Mouse (Mus musculus) ES-E14 (cell line): Measurements from ENCODE around the gene Taar9. TPM values are rescaled to one million over a fixed set of nuclear protein-coding genes. Genes with fewer than 3 reads are reported as not detected.
"Not testable (repeated sequence)": the region's sequence is repeated elsewhere in the genome, so short reads cannot be mapped to it uniquely, and the experiment has no call there.

Source experiments
- DNase-seq: peaks from one replicate; pipeline ENCODE4 v3.0.0-alpha.2; 2013; ENCODE audit warnings: low read depth, low spot score
- H3K27ac ChIP-seq: 2 replicates; pipeline ENCODE4 v1.5.1; 2012; ENCODE audit warnings: low read depth, mild to moderate bottlenecking, low read length, moderate library complexity, mixed read lengths; ENCODE audit not compliant: poor library complexity, insufficient read depth, severe bottlenecking
- H3K36me3 ChIP-seq: 2 replicates; pipeline ENCODE4 v1.6.1; 2012; ENCODE audit warnings: mild to moderate bottlenecking, low read length, moderate library complexity, mixed read lengths; ENCODE audit not compliant: control insufficient read depth, poor library complexity, insufficient read depth, severe bottlenecking
- H3K4me1 ChIP-seq, 2 experiments: fragments of 150-350 bp in 1 of 2; sonication (generic) in 1 of 2; 2 replicates each; pipeline ENCODE4 v1.6.1; 2012; ENCODE audit warnings: low read length in 2 of 2, mild to moderate bottlenecking in 1 of 2, mixed read lengths in 1 of 2; ENCODE audit not compliant: control insufficient read depth in 2 of 2, insufficient read depth in 2 of 2, poor library complexity in 1 of 2
- H3K4me3 ChIP-seq, 2 experiments: fragments of 150-350 bp in 1 of 2; sonication (generic) in 1 of 2; 2 replicates each; pipeline ENCODE4 v1.5.1; 2012; ENCODE audit warnings: low read length in 2 of 2, low read depth in 1 of 2, mild to moderate bottlenecking in 1 of 2, mixed read lengths in 1 of 2; ENCODE audit not compliant: insufficient read depth in 1 of 2, poor library complexity in 1 of 2, severe bottlenecking in 1 of 2
- H3K9ac ChIP-seq: 2 replicates; pipeline ENCODE4 v1.6.1; 2012; ENCODE audit warnings: low read depth, mild to moderate bottlenecking, low read length, mixed read lengths; ENCODE audit not compliant: poor library complexity, insufficient read depth, severe bottlenecking
- H3K9me3 ChIP-seq: fragments of 150-350 bp; sonication (generic); 2 replicates; pipeline ENCODE4 v1.6.1; 2012; ENCODE audit warnings: low read depth, mild to moderate bottlenecking, low read length; ENCODE audit not compliant: control insufficient read depth, insufficient read depth
- CHD2 ChIP-seq: IDR thresholded peaks from 2 replicates; pipeline ENCODE4 v1.6.1; 2014; ENCODE audit warnings: mild to moderate bottlenecking, low read depth, low read length, inconsistent platforms
- HCFC1 ChIP-seq: IDR thresholded peaks from 2 replicates; pipeline ENCODE4 v1.6.1; 2012; ENCODE audit warnings: low read length, inconsistent platforms, borderline replicate concordance; ENCODE audit not compliant: insufficient read depth
- MAFK ChIP-seq: IDR thresholded peaks from 2 replicates; pipeline ENCODE4 v1.6.1; 2014; ENCODE audit warnings: mild to moderate bottlenecking, low read depth, low read length, inconsistent platforms; ENCODE audit not compliant: insufficient read depth
- ZC3H11A ChIP-seq: IDR thresholded peaks from 2 replicates; pipeline ENCODE4 v1.6.1; 2012; ENCODE audit warnings: low read depth, mild to moderate bottlenecking, inconsistent platforms, low read length, borderline replicate concordance
- ZNF384 ChIP-seq: IDR thresholded peaks from 2 replicates; pipeline ENCODE4 v1.6.1; 2012; ENCODE audit warnings: low read depth, low read length, inconsistent platforms
- in situ Hi-C, 2 experiments: fragments of 600-800 bp; cut with MboI; formaldehyde crosslinking; loops; one replicate each; pipeline ENCODE4 v1.15.1; 2025; ENCODE audit warnings: low sequenced_read_pairs in 2 of 2, inconsistent platforms in 1 of 2; ENCODE audit not compliant: unreplicated experiment in 2 of 2
- total RNA-seq: library from RNA; depleted of rRNA; stranded (reverse); fragments of 300-350 nt; gene quantifications from 2 replicates; pipeline ENCODE4 v1.2.3, GENCODE M21; 2012

Gene Taar9
- total RNA-seq, 1 experiment = not detected

GRCm38 (mm10) chr10:24131451-24132262 is 22.3 kb upstream of the Taar9 start:
- DNase-seq = peak; percentile 59
- H3K9ac ChIP-seq = no peak overlapping the region; the same call in 1 of the 2 replicates
- in situ Hi-C loops = no loop called here
- H3K4me1 ChIP-seq = peaks cover 7 to 9% of the 10 kb centered on the region in 2 experiments
- peak overlapping the region; percentile 12; the same call in 1 of the 2 replicates for H3K27ac ChIP-seq
- H3K9me3 ChIP-seq = no peaks in the 10 kb centered on the region
- H3K4me3 ChIP-seq = peak overlapping the region in 1 of 2 experiments; percentile 49; a peak in 2 of 4 replicates
- no peak for TF ChIP-seq MAFK
- TF ChIP-seq ZC3H11A = no peak
- TF ChIP-seq CHD2 = no peak
- TF ChIP-seq ZNF384 = no peak
- TF ChIP-seq HCFC1 = no peak
- no peaks in the 10 kb centered on the region for H3K36me3 ChIP-seq

GRCm38 (mm10) chr10:24111116-24111778 is 1.9 kb upstream of the Taar9 start:
- in situ Hi-C loops = loop anchor here in 1 of 2 experiments (25.0 kb wide), 1 partner anchor 299 kb away; no protein-coding TSS in a partner anchor
- no peaks in the 10 kb centered on the region for H3K36me3 ChIP-seq
- peak; percentile 64 for DNase-seq
- H3K4me3 ChIP-seq = no peak overlapping the region
- TF ChIP-seq CHD2 (no peak), ZNF384 (no peak), ZC3H11A (peak; percentile 36; the same call in 1 of the 2 replicates)
- no peak overlapping the region for H3K27ac ChIP-seq
- no peaks in the 10 kb centered on the region for H3K9me3 ChIP-seq
- no peak overlapping the region for H3K9ac ChIP-seq
- H3K4me1 ChIP-seq = no peaks in the 10 kb centered on the region

GRCm38 (mm10) chr10:24108236-24108635 is 1.1 kb downstream of the Taar9 start:
- no peaks in the 10 kb centered on the region for H3K9me3 ChIP-seq
- no peaks in the 10 kb centered on the region for H3K36me3 ChIP-seq
- H3K4me1 ChIP-seq = no peaks in the 10 kb centered on the region
- H3K4me3 ChIP-seq = no peak overlapping the region
- in situ Hi-C loops = loop anchor here in 1 of 2 experiments (25.0 kb wide), 1 partner anchor 296 kb away; no protein-coding TSS in a partner anchor
- H3K9ac ChIP-seq = no peak overlapping the region
- H3K27ac ChIP-seq = no peak overlapping the region
- no peak for TF ChIP-seq CHD2
- no peak for TF ChIP-seq ZNF384
- no peak for TF ChIP-seq ZC3H11A
- TF ChIP-seq MAFK = no peak
- TF ChIP-seq HCFC1 = no peak
- DNase-seq = no peak

DNA sequence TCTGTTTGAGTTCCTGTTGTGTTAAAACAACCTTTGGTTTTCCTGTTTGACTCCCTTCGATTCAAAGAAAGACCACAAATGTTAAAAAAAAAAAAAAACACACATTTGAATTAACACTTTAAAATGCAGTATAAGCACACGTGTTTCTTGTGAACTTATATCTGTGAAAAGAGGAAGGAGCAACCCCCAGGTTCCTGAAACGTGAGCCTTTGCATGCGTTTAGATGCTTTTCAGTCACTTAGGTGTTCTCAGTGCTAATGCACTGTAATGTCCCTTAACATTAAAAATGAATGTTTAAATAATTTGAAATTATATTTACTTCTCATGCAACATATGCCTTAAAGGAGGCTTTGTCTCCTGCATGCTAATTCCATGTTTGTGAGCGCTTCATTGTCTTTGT is 1.6 kb downstream of the Taar9 start:
- no peaks in the 10 kb centered on the region for H3K4me1 ChIP-seq
- H3K9me3 ChIP-seq = no peaks in the 10 kb centered on the region
- no peak overlapping the region for H3K4me3 ChIP-seq
- H3K9ac ChIP-seq = no peak overlapping the region
- DNase-seq = no peak
- in situ Hi-C loops = loop anchor here in 1 of 2 experiments (25.0 kb wide), 1 partner anchor 295 kb away; no protein-coding TSS in a partner anchor
- no peak for TF ChIP-seq HCFC1
- no peak for TF ChIP-seq ZNF384
- TF ChIP-seq ZC3H11A = no peak
- TF ChIP-seq CHD2 = no peak
- no peak for TF ChIP-seq MAFK
- H3K27ac ChIP-seq = no peak overlapping the region
- H3K36me3 ChIP-seq = no peaks in the 10 kb centered on the region

DNA sequence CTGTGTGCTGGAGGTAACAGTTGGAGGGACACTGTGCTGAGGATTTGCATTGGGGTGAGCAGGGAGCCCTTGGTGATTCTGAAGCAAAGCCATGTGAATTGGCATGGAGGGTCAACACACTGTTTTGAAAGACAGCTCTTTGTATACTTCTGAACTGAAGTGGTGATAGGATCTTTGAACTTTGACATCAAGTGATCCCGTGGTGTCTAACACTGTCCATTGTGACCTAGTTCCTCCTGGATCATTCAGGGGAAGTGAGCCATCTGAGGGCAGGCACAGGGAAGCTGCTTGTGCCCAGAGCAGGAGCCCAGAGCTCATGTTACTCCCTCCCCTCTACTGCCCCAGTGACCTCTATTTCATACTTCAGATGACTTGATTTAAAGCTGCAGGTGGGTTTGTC is 6.0 kb downstream of the Taar9 start:
- not testable (repeated sequence) for H3K4me1 ChIP-seq, H3K9me3 ChIP-seq, H3K4me3 ChIP-seq, DNase-seq, H3K36me3 ChIP-seq, H3K9ac ChIP-seq, H3K27ac ChIP-seq
- in situ Hi-C loops = loop anchor here in 1 of 2 experiments (25.0 kb wide), 1 partner anchor 291 kb away; no protein-coding TSS in a partner anchor

DNA sequence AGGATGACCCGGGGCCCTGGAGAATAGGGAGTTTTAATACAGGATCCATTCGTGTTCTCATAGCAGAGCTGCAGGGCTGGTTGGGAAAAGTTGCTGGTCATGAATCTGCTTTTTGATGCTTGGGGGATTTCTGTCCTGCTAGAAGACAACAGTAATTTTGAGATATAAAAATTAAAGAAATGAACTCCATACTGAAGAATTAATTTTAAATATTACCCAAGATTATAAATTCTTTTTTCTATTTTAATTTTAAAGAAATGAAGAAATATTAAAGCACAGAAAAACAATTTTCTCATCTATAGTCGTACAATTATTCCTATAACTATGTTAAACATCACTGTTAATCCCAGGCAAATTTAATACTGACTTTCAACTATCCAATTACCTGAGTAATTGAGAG is 7.5 kb downstream of the Taar9 start, which contains the start of gene Taar8c:
Gene Taar8c, minus strand, starts transcription at position 101 of the 400 bp plus-strand sequence.
- DNase-seq, H3K9me3 ChIP-seq, H3K4me3 ChIP-seq, H3K9ac ChIP-seq, H3K27ac ChIP-seq, H3K4me1 ChIP-seq, H3K36me3 ChIP-seq: not testable (repeated sequence)
- in situ Hi-C loops = loop anchor here in 1 of 2 experiments (25.0 kb wide), 1 partner anchor 290 kb away; no protein-coding TSS in a partner anchor
